ENCODE assay signal across 9 mouse cellular contexts in the genomic region with DNA sequence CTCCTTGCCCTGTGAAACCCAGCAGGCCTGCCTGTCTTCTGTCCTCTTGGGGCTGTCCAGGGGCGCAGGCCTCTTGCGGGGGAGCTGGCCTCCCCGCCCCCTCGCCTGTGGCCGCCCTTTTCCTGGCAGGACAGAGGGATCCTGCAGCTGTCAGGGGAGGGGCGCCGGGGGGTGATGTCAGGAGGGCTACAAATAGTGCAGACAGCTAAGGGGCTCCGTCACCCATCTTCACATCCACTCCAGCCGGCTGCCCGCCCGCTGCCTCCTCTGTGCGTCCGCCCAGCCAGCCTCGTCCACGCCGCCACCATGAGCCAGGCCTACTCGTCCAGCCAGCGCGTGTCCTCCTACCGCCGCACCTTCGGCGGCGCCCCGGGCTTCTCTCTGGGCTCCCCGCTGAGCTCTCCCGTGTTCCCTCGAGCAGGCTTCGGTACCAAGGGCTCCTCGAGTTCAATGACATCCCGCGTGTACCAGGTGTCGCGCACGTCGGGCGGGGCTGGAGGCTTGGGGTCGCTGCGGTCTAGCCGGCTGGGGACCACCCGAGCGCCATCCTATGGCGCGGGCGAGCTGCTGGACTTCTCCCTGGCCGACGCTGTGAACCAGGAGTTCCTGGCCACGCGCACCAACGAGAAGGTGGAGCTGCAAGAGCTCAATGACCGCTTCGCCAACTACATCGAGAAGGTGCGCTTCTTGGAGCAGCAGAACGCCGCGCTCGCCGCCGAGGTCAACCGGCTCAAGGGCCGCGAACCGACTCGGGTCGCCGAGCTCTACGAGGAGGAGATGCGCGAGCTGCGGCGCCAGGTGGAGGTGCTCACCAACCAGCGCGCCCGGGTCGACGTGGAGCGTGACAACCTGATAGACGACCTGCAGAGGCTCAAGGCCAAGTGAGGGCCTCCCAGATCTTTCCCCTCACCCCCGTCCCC. TPM values are rescaled to one million over a fixed set of nuclear protein-coding genes. Genes with fewer than 3 reads are reported as not detected.
DNase-seq lines count a peak whose midpoint lies in the region; ATAC-seq lines count a peak whose summit lies in the region.
"Had no signal": no experiment of that assay in that cellular context is flagged by ENCODE, and none has a peak within 500 bp of the region (broad histone marks: within the 10 kb centered on the region; RNA-seq: fewer than 3 reads in every experiment).

Gene Des, plus strand, starts transcription at position 218 of the 920 bp plus-strand sequence.

- peaks cover 51% of the 10 kb centered on the region for H3K27me3 ChIP-seq in embryonic facial prominence, embryonic 13.5 days
- 0 out of 2 replicates have a peak, but pooled peaks cover 5% of the 10 kb centered on the region for H3K27me3 ChIP-seq in heart, embryonic 12.5 days (replicated peaks)

- no peak within 1 kb of the TSS for H3K27ac ChIP-seq in embryonic facial prominence, embryonic 13.5 days
- H3K27ac ChIP-seq in heart, embryonic 12.5 days (ENCODE audit: poor library complexity, severe bottlenecking), result peak within 1 kb of the TSS; percentile 98

- WGBS in embryonic facial prominence, embryonic 13.5 days, result 4% methylated on average over 80 of the region's 80 CpGs
- under 1% methylated on average over 80 of the region's 80 CpGs for WGBS in heart, embryonic 12.5 days

- peak within 1 kb of the TSS; percentile 55 for H3K4me2 ChIP-seq in embryonic facial prominence, embryonic 13.5 days
- H3K4me2 ChIP-seq in heart, embryonic 12.5 days, result peak within 1 kb of the TSS; percentile 79

- H3K4me1 ChIP-seq in embryonic facial prominence, embryonic 13.5 days, result peaks cover 26% of the 10 kb centered on the region
- peaks cover 78% of the 10 kb centered on the region for H3K4me1 ChIP-seq in heart, embryonic 12.5 days (replicated peaks)

- no peaks in the 10 kb centered on the region for H3K9me3 ChIP-seq in embryonic facial prominence, embryonic 13.5 days
- H3K9me3 ChIP-seq in heart, embryonic 12.5 days (replicated peaks), result no peaks in the 10 kb centered on the region

- ATAC-seq in embryonic facial prominence, embryonic 13.5 days (ENCODE audit: insufficient number of reproducible peaks, insufficient read depth, low FRiP score, low TSS enrichment, low read depth), result no peak
- ATAC-seq in heart, embryonic 12.5 days (ENCODE audit: insufficient number of reproducible peaks, low FRiP score), result peak; percentile 76
- ATAC-seq in megakaryocyte-erythroid progenitor cell, adult 5-6 weeks (replicated peaks; ENCODE audit: low FRiP score, low TSS enrichment, poor library complexity, severe bottlenecking), result 0 out of 2 replicates have a peak, but pooled peaks have one; percentile 31

- no peaks in the 10 kb centered on the region for H3K36me3 ChIP-seq in embryonic facial prominence, embryonic 13.5 days
- peaks cover 33% of the 10 kb centered on the region for H3K36me3 ChIP-seq in heart, embryonic 12.5 days

- peak within 1 kb of the TSS; percentile 41 for H3K4me3 ChIP-seq in embryonic facial prominence, embryonic 13.5 days
- peak within 1 kb of the TSS; percentile 63 for H3K4me3 ChIP-seq in heart, embryonic 12.5 days

- peak; percentile 40 for DNase-seq in kidney, adult 18-20 months
- no peak for DNase-seq in kidney, adult 9 months
- peak; percentile 53 to 62 for DNase-seq in kidney, postnatal 36 days
- DNase-seq in urinary bladder, postnatal 25 days (ENCODE audit: low spot score), result peak; percentile 32
- DNase-seq in natural killer cell, adult 2 months (ENCODE audit: low spot score in 2 of 2), result no peak

- peak within 1 kb of the TSS; percentile 66 for H3K9ac ChIP-seq in embryonic facial prominence, embryonic 13.5 days
- peak within 1 kb of the TSS; percentile 86 for H3K9ac ChIP-seq in heart, embryonic 12.5 days

RNA-seq across cellular contexts. Expression of gene Des, which starts in this region (rescaled TPM):
- polyA plus RNA-seq in embryonic facial prominence, embryonic 13.5 days (2015; fragmentation: Nextera tagmentation; extraction: Ambion mirVana), result 9.9 and 13.8 TPM in 2 replicates
- 500 and 521 TPM in 2 replicates for polyA plus RNA-seq in heart, embryonic 12.5 days (2016; fragmentation: Nextera tagmentation; extraction: Ambion mirVana)
- not detected in 2 replicates for total RNA-seq in megakaryocyte-erythroid progenitor cell, adult 5-6 weeks (2014; fragmentation: Nextera tagmentation)
- total RNA-seq in megakaryocyte-erythroid progenitor cell, adult 5-6 weeks (2017), result not detected in 2 replicates
- total RNA-seq: hematopoietic stem cell, adult 5-6 weeks had no signal

Comparison
In these comparisons a context has a peak if more than half of its experiments do, and no peak if none do; other contexts are left out.
1. RNA of gene Des (polyA plus RNA-seq): 500 to 521 TPM in heart, embryonic 12.5 days; 9.9 to 13.8 TPM in embryonic facial prominence, embryonic 13.5 days; every median in the first group is over 10 times any median in the second.
2. DNase-seq: peak in kidney, adult 18-20 months (single experiment), kidney, postnatal 36 days (2 of 2) and urinary bladder, postnatal 25 days (single experiment); none in kidney, adult 9 months (single experiment) and natural killer cell, adult 2 months (0 of 2).
3. Peak in ATAC-seq in megakaryocyte-erythroid progenitor cell, adult 5-6 weeks; RNA of the gene not detected or under 1 TPM.